Mouse (Mus musculus): ENCODE measurements at regions not wholly inside any gene's neighbourhood (a gene's known extent, or its start where the extent isn't known, plus 50 kb on each side); places are given as distances from the start of the nearest gene placed in this dataset.
A peak's percentile ranks its signal among the peaks of the same experiment; 100 is the strongest.

GRCm38 (mm10) chr5:148774446-148774845 lies 154.7 kb downstream of the Katnal1 start:
- Histone ChIP-seq H3K4me3 (replicated peaks) (no peak overlapping the region), H3K4me1 (peaks cover 4% of the 10 kb centered on the region; the same call in 1 of the 2 replicates), H3K36me3 (replicated peaks) (no peaks in the 10 kb centered on the region), H3K4me2 (no peak overlapping the region), H3K9ac (no peak overlapping the region), H3K27ac (no peak overlapping the region), H3K9me3 (no peaks in the 10 kb centered on the region), H3K27me3 (no peaks in the 10 kb centered on the region)
- no peak for ATAC-seq (ENCODE audit: low FRiP score)
- WGBS: 75% methylated on average over 3 of the region's 3 CpGs

GRCm38 (mm10) chr5:148769452-148769851 lies 159.7 kb downstream of the Katnal1 start:
- no peak for ATAC-seq (ENCODE audit: low FRiP score)
- Histone ChIP-seq H3K27me3 (no peaks in the 10 kb centered on the region), H3K27ac (no peak overlapping the region), H3K4me3 (replicated peaks) (no peak overlapping the region), H3K4me2 (no peak overlapping the region), H3K9me3 (no peaks in the 10 kb centered on the region), H3K4me1 (peaks cover 4% of the 10 kb centered on the region; the same call in 1 of the 2 replicates), H3K36me3 (replicated peaks) (no peaks in the 10 kb centered on the region), H3K9ac (no peak overlapping the region)
- WGBS: 97% methylated on average over 4 of the region's 4 CpGs

- Histone ChIP-seq H3K4me2 (no peak overlapping the region), H3K27me3 (no peaks in the 10 kb centered on the region), H3K36me3 (replicated peaks) (no peaks in the 10 kb centered on the region), H3K4me1 (peaks cover 4% of the 10 kb centered on the region; the same call in 1 of the 2 replicates), H3K9ac (no peak overlapping the region), H3K4me3 (replicated peaks) (no peak overlapping the region), H3K9me3 (no peaks in the 10 kb centered on the region), H3K27ac (no peak overlapping the region)
- ATAC-seq (ENCODE audit: low FRiP score): no peak
- WGBS: 78% methylated on average over 7 of the region's 7 CpGs
Measured at GRCm38 (mm10) chr5:148768346-148768745, 160.8 kb downstream of the Katnal1 start.

DNA sequence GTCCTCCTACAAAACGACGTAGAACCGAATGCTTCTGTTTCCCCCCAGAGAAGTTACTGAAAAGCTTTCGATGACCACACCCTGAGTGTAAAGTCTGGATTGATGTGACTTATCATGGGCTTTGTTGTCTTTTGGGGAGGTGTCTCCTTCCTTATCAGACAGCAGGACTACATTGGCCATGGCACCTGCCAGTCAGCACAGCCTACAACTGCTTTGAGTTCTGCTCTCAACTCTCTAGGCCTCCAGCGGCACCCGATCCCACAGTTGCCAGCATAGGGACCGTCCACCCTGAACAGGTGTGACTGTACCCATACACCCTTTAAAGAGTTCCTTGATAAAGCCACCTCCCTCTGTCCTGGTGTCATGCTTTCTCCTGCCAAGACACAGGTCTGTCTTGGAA lies 163.1 kb downstream of the Katnal1 start:
- ATAC-seq (ENCODE audit: low FRiP score): no peak
- H3K4me3 ChIP-seq (replicated peaks): no peak overlapping the region
- no peak overlapping the region for H3K9ac ChIP-seq
- no peaks in the 10 kb centered on the region for H3K9me3 ChIP-seq
- no peak overlapping the region for H3K4me2 ChIP-seq
- peaks cover 4% of the 10 kb centered on the region; the same call in 1 of the 2 replicates for H3K4me1 ChIP-seq
- H3K36me3 ChIP-seq (replicated peaks): no peaks in the 10 kb centered on the region
- no peaks in the 10 kb centered on the region for H3K27me3 ChIP-seq
- WGBS: 93% methylated on average over 7 of the region's 7 CpGs
- H3K27ac ChIP-seq: no peak overlapping the region

GRCm38 (mm10) chr5:148760108-148760507 lies 169.0 kb downstream of the Katnal1 start:
- 48% methylated on average over 9 of the region's 9 CpGs for WGBS
- no peak overlapping the region for H3K4me3 ChIP-seq (replicated peaks)
- H3K27ac ChIP-seq: 0 out of 2 replicates have a peak overlapping the region, but pooled peaks have one; percentile 31
- 0 out of 2 replicates have a peak, but pooled peaks cover 3% of the 10 kb centered on the region for H3K9me3 ChIP-seq
- H3K4me1 ChIP-seq: peaks cover 14% of the 10 kb centered on the region
- no peaks in the 10 kb centered on the region for H3K36me3 ChIP-seq (replicated peaks)
- 0 out of 2 replicates have a peak, but pooled peaks have one; percentile 23 for ATAC-seq (ENCODE audit: low FRiP score)
- H3K4me2 ChIP-seq: peak overlapping the region; percentile 2; the same call in 1 of the 2 replicates
- H3K27me3 ChIP-seq: no peaks in the 10 kb centered on the region
- H3K9ac ChIP-seq: no peak overlapping the region

DNA sequence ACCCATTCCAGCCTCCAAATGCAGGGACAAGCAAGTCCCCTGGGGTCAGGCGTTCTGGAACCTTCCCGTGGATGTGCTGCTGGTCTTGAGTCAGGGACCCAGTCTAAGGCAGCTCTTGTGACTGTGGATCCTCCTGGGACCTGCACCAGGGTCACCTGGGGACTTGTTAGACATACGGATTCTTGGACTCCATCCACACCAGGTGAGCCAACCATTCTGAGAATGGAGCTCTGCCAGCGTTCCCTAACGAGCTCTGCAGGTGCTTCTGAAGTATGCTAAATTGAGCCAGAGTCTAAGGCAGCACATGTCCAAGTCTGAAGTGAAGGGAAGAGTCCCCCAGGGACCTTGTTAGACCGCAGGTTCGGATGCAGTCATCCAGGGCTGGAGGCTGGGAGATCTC lies 170.3 kb downstream of the Katnal1 start:
- WGBS: 80% methylated on average over 7 of the region's 7 CpGs
- Histone ChIP-seq H3K4me1 (peaks cover 14% of the 10 kb centered on the region), H3K27me3 (no peaks in the 10 kb centered on the region), H3K9ac (no peak overlapping the region), H3K4me3 (replicated peaks) (no peak overlapping the region), H3K27ac (no peak overlapping the region), H3K4me2 (no peak overlapping the region), H3K9me3 (0 out of 2 replicates have a peak, but pooled peaks cover 3% of the 10 kb centered on the region), H3K36me3 (replicated peaks) (no peaks in the 10 kb centered on the region)
- no peak for ATAC-seq (ENCODE audit: low FRiP score)

- Histone ChIP-seq H3K36me3 (replicated peaks) (no peaks in the 10 kb centered on the region), H3K4me2 (no peak overlapping the region), H3K27ac (no peak overlapping the region), H3K9me3 (0 out of 2 replicates have a peak, but pooled peaks cover 3% of the 10 kb centered on the region), H3K4me3 (replicated peaks) (no peak overlapping the region), H3K27me3 (no peaks in the 10 kb centered on the region), H3K9ac (no peak overlapping the region), H3K4me1 (peaks cover 14% of the 10 kb centered on the region)
- WGBS: 87% methylated on average over 5 of the region's 5 CpGs
- ATAC-seq (ENCODE audit: low FRiP score): no peak
Measured at GRCm38 (mm10) chr5:148757715-148758114, 171.4 kb downstream of the Katnal1 start.

GRCm38 (mm10) chr5:148757236-148757635 lies 171.9 kb downstream of the Katnal1 start:
- H3K9ac ChIP-seq: no peak overlapping the region
- H3K4me2 ChIP-seq: no peak overlapping the region
- H3K4me3 ChIP-seq (replicated peaks): no peak overlapping the region
- H3K27ac ChIP-seq: no peak overlapping the region
- no peak for ATAC-seq (ENCODE audit: low FRiP score)
- H3K27me3 ChIP-seq: no peaks in the 10 kb centered on the region
- H3K4me1 ChIP-seq: peaks cover 14% of the 10 kb centered on the region
- H3K9me3 ChIP-seq: 0 out of 2 replicates have a peak, but pooled peaks cover 3% of the 10 kb centered on the region
- 82% methylated on average over 8 of the region's 8 CpGs for WGBS
- H3K36me3 ChIP-seq (replicated peaks): no peaks in the 10 kb centered on the region

- WGBS: 85% methylated on average over 16 of the region's 16 CpGs
- no peak overlapping the region for H3K4me2 ChIP-seq
- H3K4me3 ChIP-seq (replicated peaks): no peak overlapping the region
- H3K27me3 ChIP-seq: no peaks in the 10 kb centered on the region
- no peak overlapping the region for H3K9ac ChIP-seq
- no peak overlapping the region for H3K27ac ChIP-seq
- H3K4me1 ChIP-seq: peaks cover 14% of the 10 kb centered on the region
- no peak for ATAC-seq (ENCODE audit: low FRiP score)
- H3K9me3 ChIP-seq: 0 out of 2 replicates have a peak, but pooled peaks cover 3% of the 10 kb centered on the region
- H3K36me3 ChIP-seq (replicated peaks): no peaks in the 10 kb centered on the region
Measured at GRCm38 (mm10) chr5:148756246-148756930, 172.7 kb downstream of the Katnal1 start.

- 90% methylated on average over 8 of the region's 8 CpGs for WGBS
- Histone ChIP-seq H3K27ac (no peak overlapping the region), H3K27me3 (no peaks in the 10 kb centered on the region), H3K4me1 (peaks cover 14% of the 10 kb centered on the region), H3K4me2 (no peak overlapping the region), H3K4me3 (replicated peaks) (no peak overlapping the region), H3K9me3 (0 out of 2 replicates have a peak, but pooled peaks cover 3% of the 10 kb centered on the region), H3K36me3 (replicated peaks) (no peaks in the 10 kb centered on the region), H3K9ac (no peak overlapping the region)
- ATAC-seq (ENCODE audit: low FRiP score): no peak
Measured at GRCm38 (mm10) chr5:148755807-148756206, 173.3 kb downstream of the Katnal1 start.

DNA sequence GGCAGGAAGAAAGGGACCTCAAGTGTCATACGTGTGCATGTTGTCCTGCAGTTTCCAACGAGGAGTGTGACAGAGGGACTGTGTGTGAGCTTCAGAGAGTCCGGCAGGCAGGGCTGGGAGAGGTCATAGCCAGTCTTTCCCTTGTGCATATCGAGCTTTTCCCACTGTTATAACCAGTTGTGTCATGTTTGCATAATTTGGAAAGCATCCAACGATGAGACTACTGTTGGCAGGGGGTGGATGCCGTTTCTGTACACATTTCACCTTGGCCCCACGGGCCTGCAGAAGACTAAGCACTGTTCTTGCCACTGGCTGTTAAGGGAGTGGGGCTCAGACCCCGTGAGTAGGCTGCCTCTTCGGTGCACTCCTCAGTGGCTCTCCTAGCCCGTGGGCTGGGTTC lies 174.2 kb downstream of the Katnal1 start:
- Histone ChIP-seq H3K27ac (no peak overlapping the region), H3K4me2 (no peak overlapping the region), H3K4me3 (replicated peaks) (no peak overlapping the region), H3K9ac (no peak overlapping the region), H3K4me1 (peaks cover 11% of the 10 kb centered on the region), H3K36me3 (replicated peaks) (no peaks in the 10 kb centered on the region), H3K9me3 (0 out of 2 replicates have a peak, but pooled peaks cover 3% of the 10 kb centered on the region), H3K27me3 (no peaks in the 10 kb centered on the region)
- 81% methylated on average over 10 of the region's 10 CpGs for WGBS
- no peak for ATAC-seq (ENCODE audit: low FRiP score)

GRCm38 (mm10) chr5:148754363-148754762 lies 174.8 kb downstream of the Katnal1 start:
- no peak overlapping the region for H3K4me3 ChIP-seq (replicated peaks)
- H3K36me3 ChIP-seq (replicated peaks): no peaks in the 10 kb centered on the region
- H3K27ac ChIP-seq: no peak overlapping the region
- 0 out of 2 replicates have a peak, but pooled peaks cover 3% of the 10 kb centered on the region for H3K9me3 ChIP-seq
- peaks cover 7% of the 10 kb centered on the region; the same call in 1 of the 2 replicates for H3K4me1 ChIP-seq
- H3K27me3 ChIP-seq: no peaks in the 10 kb centered on the region
- WGBS: 92% methylated on average over 6 of the region's 6 CpGs
- H3K4me2 ChIP-seq: no peak overlapping the region
- ATAC-seq (ENCODE audit: low FRiP score): no peak
- no peak overlapping the region for H3K9ac ChIP-seq

DNA sequence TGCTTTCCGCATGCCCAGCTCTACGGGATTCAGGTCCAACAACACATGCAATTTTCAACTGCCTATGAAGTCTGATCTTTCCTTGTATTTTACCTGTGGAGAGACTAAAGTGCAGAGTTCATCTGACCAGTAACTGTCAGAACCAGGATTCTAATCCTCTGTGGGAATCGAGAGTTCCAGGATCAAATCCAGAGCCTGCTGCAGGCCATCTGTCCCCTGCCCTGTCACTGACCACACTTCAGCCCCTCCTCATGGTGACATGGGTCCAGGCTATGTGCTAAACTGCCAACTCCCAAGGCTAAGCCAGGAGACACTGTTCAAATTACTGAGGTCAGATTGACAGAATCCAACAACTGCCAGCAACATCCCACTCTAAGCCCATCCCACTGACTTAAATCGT lies 175.7 kb downstream of the Katnal1 start:
- no peak for ATAC-seq (ENCODE audit: low FRiP score)
- no peaks in the 10 kb centered on the region for H3K27me3 ChIP-seq
- H3K4me2 ChIP-seq: no peak overlapping the region
- no peak overlapping the region for H3K9ac ChIP-seq
- H3K9me3 ChIP-seq: 0 out of 2 replicates have a peak, but pooled peaks cover 3% of the 10 kb centered on the region
- no peak overlapping the region for H3K27ac ChIP-seq
- H3K4me1 ChIP-seq: no peaks in the 10 kb centered on the region
- H3K4me3 ChIP-seq (replicated peaks): no peak overlapping the region
- 87% methylated on average over 4 of the region's 4 CpGs for WGBS
- H3K36me3 ChIP-seq (replicated peaks): no peaks in the 10 kb centered on the region

All from forebrain, embryonic 12.5 days (tissue).